Mouse (Mus musculus) heart, postnatal 25 days (tissue): ENCODE results near the gene Krt20. TPM values are rescaled to one million over a fixed set of nuclear protein-coding genes. Genes with fewer than 3 reads are reported as not detected.
A peak's percentile ranks its signal among the peaks of the same experiment; 100 is the strongest.

Experiments
- DNase-seq: peaks from one replicate; pipeline ENCODE4 v3.0.0; 2022; ENCODE audit warnings: low spot score
- intact Hi-C: fragments of 180-260 bp; cut with DNase I; formaldehyde crosslinking; loops from one replicate; pipeline ENCODE4 v1.15.1; 2025
- total RNA-seq, 2 experiments: library from RNA; stranded (reverse); gene quantifications; 2 replicates each; pipeline ENCODE4 v1.2.3; 2021

Gene Krt20
- total RNA-seq, 2 experiments from 2014 or later: not detected

GRCm38 (mm10) chr11:99416902-99417301 lies 21.0 kb downstream of the Krt20 start:
- intact Hi-C loops: no loop called here

GRCm38 (mm10) chr11:99414463-99415147 lies 23.3 kb downstream of the Krt20 start:
- intact Hi-C loops: loop anchor here (5.0 kb wide), 1 partner anchor 48 kb away; no protein-coding TSS in a partner anchor

More at GRCm38 (mm10) chr11:99416902-99417301, 21.0 kb downstream of the Krt20 start:
- no peak for DNase-seq

DNA sequence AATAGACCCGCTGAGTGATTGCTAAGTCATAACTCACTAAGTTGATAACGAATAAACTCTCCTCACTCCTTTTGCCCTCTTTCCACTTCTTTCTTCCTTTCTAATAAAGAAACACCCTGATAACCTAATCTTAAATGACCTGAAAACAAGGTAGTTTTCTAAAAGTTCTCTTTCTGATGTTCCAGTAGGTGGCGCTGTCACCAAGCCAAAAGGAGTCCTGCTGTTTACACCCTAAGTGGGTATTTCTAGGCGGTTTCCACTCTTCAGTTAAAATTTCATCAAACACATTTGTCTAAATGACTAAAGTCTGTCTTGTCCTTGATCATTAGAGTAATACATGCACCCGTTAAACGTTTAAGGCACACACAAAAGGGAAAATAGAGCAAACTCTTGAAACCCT lies 24.7 kb downstream of the Krt20 start:
- intact Hi-C loops: loop anchor here (5.0 kb wide), 1 partner anchor 49 kb away; no protein-coding TSS in a partner anchor
- no peak for DNase-seq

More at GRCm38 (mm10) chr11:99414463-99415147, 23.3 kb downstream of the Krt20 start:
- no peak for DNase-seq

DNA sequence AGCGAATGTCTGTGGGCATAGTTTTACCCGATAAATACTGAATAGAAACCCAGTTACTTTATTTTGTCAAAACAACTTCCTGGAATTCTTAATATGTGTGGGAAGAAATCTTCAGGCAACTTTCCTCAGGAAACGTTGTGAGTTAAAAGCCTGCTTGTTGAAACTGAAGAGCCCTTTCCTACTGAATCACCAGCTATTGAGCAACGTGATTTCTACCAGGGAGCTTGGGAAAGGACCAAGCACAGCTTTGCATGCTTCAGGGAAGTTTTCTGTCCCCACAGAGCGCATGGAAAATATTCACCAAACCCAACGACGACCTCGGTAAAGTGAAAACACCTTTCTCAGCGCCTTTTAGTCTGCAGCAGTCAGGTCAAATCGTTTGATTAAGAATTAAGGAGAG lies 31.8 kb downstream of the Krt20 start:
- intact Hi-C loops: no loop called here
- DNase-seq: no peak

DNA sequence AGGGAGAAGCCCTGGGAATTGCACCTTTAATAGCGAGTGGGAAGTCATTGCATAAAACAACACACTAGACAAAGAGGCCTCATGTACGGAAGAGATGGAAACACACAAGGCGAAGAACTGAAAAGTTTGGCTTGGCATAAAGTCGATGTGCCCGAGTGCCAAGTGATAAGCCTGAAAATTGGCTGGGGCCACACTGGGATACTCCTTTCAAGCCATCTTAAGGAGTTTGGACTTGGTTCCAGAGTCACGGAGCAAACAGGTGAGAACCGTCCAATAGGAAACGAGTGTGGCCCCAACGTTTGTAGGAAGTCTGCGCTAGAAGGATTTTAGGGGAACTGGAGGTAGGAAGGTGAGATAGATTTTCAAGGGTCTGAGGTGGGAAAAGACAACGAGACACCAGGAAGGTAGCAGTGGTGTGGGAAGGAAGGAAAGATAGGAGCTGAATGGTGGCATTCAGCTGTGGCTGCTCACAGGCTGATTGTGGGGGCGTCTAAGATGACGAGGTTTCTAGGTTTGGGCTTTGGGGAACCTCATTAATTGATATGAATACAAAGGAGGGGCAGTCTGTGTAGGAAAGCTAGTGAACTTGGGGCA lies 37.9 kb downstream of the Krt20 start:
- intact Hi-C loops: no loop called here

DNA sequence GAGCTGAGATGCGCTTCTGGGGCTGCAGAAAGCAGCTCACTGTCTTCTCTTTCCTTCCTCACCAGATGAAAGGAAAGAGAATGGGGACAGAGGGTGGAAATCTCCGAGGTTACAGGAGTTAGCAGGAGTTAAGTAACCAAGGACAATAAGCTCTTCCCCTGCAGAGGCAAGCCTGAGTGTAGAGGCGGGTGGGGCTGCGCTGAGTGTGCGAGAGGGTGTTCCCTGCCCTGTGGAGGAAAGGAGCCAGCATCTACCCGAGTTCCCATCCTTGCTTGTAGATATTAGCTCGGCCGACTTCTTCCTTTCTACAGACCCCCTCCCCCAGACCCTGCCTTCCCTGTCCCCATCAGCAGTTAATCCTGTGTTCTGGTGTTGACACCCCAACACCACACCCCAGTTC lies 39.1 kb downstream of the Krt20 start:
- intact Hi-C loops: no loop called here

More for the DNA sequence above, 37.9 kb downstream of the Krt20 start:
- no peak for DNase-seq

GRCm38 (mm10) chr11:99398084-99398483 lies 39.9 kb downstream of the Krt20 start:
- no peak for DNase-seq
- intact Hi-C loops: no loop called here

More for the DNA sequence above, 39.1 kb downstream of the Krt20 start:
- DNase-seq: no peak

- intact Hi-C loops: no loop called here
- DNase-seq: no peak
Measured at GRCm38 (mm10) chr11:99396661-99397060, 41.3 kb downstream of the Krt20 start.

- intact Hi-C loops: no loop called here
- DNase-seq: no peak
Measured at GRCm38 (mm10) chr11:99396034-99396433, 41.9 kb downstream of the Krt20 start.

GRCm38 (mm10) chr11:99392492-99392891 lies 45.5 kb downstream of the Krt20 start:
- intact Hi-C loops: no loop called here
- DNase-seq: no peak

DNA sequence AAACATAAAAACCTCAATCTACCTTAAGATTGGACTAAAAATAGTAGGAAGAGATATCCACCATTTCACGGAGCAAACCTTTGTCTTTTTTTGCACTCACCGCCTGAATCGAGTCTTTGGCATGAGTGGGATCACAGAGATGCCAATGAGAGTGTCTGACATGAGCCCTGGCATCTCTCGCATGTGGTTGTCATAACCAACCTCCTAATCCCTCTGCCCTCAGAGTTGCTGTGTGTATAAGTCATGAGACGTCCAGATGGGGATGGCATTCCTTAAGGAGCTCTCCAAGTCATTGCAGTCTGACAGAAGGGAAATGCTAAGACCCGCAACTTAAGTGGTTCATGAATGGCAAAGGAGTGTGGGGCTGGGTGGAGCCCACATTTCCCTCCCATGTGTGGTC lies 46.6 kb downstream of the Krt20 start:
- intact Hi-C loops: no loop called here
- no peak for DNase-seq

DNA sequence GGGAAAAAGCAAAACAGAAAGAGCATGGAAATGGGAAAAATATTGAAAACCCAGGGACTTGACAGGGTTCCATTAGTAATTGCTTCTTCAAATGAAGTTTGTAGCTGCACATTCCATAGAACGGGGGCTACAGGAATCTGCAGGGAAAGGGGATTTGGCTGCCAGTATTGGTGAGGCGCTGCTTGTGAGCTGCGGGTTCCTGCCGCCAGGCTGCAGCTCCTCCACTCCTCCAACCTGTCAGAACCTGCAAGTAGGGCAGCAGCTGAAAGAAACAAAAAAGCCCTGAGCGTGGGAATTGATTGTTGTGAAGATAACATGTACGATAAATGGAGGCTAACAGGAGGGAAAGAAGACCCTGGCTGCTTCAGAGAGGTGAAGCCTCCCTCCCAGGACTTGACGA lies 47.1 kb downstream of the Krt20 start:
- intact Hi-C loops: no loop called here
- DNase-seq: no peak

- DNase-seq: no peak
- intact Hi-C loops: no loop called here
Measured at GRCm38 (mm10) chr11:99389264-99389663, 48.7 kb downstream of the Krt20 start, which contains the start of gene Krt10. TSS of gene Krt10 (minus strand) at chr11:99389364.

DNA sequence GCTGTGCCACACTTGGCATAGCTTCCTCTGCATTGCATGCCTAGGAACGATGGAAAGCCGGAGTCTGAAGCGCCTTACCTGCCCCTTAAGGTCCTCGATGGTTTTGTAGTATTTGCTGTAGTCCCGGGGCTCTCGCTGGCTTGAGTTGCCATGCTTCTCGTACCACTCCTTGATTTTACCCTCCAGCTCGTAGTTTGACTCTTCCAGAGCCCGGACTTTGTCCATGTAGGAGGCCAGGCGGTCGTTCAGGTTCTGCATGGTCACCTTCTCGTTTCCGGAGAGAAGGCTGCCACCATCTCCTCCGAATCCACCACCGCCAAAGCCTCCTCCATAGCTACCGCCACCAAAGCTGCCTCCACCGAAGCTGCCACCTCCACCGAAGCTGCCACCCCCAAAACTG lies 49.3 kb downstream of the Krt20 start:
- intact Hi-C loops: no loop called here

DNA sequence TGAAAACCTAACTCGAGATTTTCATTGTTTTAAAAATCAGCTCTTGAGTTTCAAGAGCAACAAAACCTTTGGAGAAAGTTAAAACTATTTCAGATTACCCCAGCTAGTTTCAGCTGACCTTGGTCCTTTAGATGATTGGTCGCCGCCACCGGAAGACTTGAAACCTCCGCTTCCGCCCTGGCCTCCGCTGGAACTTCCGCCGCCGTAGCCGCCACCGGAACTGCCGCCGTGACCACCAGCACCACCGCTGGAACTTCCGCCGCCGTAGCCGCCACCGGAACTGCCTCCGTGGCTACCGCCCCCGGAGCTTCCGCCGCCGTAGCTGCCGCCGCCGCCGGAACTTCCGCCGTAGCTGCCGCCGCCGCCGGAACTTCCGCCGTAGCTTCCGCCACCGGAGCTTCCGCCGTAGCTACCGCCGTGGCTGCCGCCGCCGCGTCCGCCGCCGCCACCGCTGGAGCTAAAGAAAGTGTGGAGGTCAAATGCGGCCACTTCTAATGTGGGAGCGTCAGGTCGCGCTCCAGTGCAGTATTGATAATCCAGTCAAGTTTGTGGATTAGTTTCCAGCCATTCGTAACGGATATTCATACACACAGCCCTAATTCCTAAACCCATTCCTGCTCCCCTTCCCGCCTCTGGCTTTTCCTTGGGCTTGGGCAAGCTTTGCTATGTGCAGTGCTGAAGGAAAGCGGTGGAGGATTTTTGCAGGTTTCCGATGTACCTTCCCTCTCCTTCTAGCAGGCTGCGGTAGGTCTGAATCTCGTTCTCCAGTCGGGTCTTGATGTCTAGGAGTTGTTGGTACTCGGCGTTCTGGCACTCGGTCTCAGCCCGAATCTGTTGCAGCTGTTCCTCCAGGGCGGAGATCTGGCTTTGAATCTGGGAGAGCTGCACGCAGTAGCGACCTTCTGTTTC lies 51.9 kb downstream of the Krt20 start:
- intact Hi-C loops: no loop called here
- DNase-seq: peak; percentile 85

More for the DNA sequence above, 49.3 kb downstream of the Krt20 start:
- DNase-seq: no peak

- peak; percentile 14 for DNase-seq
- intact Hi-C loops: loop anchor here (1.0 to 2.0 kb wide), 2 partner anchors 84 to 195 kb away; no protein-coding TSS in a partner anchor
Measured at GRCm38 (mm10) chr11:99379568-99379967, 58.4 kb downstream of the Krt20 start.
